Comparison of ENCODE assay signal across 8 mouse cellular contexts in the genomic region with DNA sequence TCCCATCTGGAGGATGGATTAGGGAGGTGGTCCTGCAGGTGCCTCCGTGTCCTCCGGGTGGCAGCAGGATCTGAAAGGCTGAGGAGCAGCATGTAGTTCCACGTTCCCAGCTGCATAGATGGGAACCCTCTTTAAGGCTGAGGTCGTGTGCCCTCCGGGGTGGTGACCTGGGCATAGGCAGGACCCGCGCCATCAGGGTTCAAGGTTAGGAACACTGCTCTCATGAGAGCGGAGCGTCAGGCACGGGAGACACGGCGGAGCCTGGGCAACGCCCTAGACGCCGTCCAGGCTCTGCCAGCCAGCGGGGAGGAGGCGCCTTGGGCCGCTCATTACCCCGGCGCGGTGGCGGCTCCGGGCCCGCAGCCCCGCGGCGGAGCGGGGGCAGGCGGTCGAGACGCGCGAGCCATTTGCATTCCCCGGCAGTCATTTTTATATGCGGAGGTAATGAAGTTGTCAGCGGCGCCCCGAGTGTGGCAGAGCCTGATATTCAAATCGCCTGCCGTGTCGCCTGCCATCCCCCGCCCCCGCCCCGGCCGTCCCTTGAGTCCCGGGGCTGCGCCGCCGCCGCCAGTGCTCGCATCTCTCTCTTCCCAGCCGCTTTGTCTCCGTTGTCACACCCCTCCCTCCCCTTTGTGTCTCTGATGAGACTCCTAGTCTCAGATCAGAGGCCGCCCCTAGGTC.
DNase-seq lines count a peak whose midpoint lies in the region; ATAC-seq and TF ChIP-seq lines count a peak whose summit lies in the region.

No protein-coding gene starts in this region.

- peak; percentile 82 for ATAC-seq in granulocyte monocyte progenitor cell, adult 5-6 weeks (replicated peaks; ENCODE audit: poor library complexity, severe bottlenecking)
- peak; percentile 80 for ATAC-seq in limb, embryonic 11.5 days (ENCODE audit: insufficient number of reproducible peaks, low FRiP score, low TSS enrichment, low read depth)

- TF ChIP-seq CTCF in cortical plate, adult 2 months (IDR thresholded peaks at IDR 0.05; ENCODE audit: extremely low read depth, insufficient read depth, low read length) = peak; percentile 56
- TF ChIP-seq CTCF in kidney, adult 2 months (conservative IDR thresholded peaks at IDR 0.05; ENCODE audit: insufficient read depth, insufficient read length, low read depth, low read length) = peak; percentile 68
- no peak for TF ChIP-seq CTCF in spleen, adult 2 months (IDR thresholded peaks at IDR 0.05; ENCODE audit: extremely low read depth, insufficient read depth, insufficient read length, insufficient replicate concordance)

- H3K4me1 ChIP-seq in cortical plate, adult 2 months (ENCODE audit: control insufficient read depth, insufficient read depth, low read length) = no peaks in the 10 kb centered on the region
- no peaks in the 10 kb centered on the region for H3K4me1 ChIP-seq in kidney, adult 2 months (ENCODE audit: control insufficient read depth, insufficient read depth, low read length)
- no peaks in the 10 kb centered on the region for H3K4me1 ChIP-seq in limb, embryonic 11.5 days (ENCODE audit: control insufficient read depth, insufficient read depth, low read length)
- peaks cover 18% of the 10 kb centered on the region for H3K4me1 ChIP-seq in midbrain, embryonic 10.5 days
- H3K4me1 ChIP-seq in spleen, adult 2 months (ENCODE audit: control insufficient read depth, insufficient read depth, insufficient read length) = peaks cover 5% of the 10 kb centered on the region

- peak overlapping the region; percentile 43 for H3K4me3 ChIP-seq in cortical plate, adult 2 months (ENCODE audit: insufficient read depth, low read length)
- H3K4me3 ChIP-seq in kidney, adult 2 months (ENCODE audit: insufficient read depth, low read depth, low read length) = peak overlapping the region; percentile 35
- H3K4me3 ChIP-seq in limb, embryonic 11.5 days (ENCODE audit: low read depth, low read length) = peak overlapping the region; percentile 55
- H3K4me3 ChIP-seq in midbrain, embryonic 10.5 days = peak overlapping the region; percentile 61
- peak overlapping the region; percentile 41; the same call in 1 of the 2 replicates for H3K4me3 ChIP-seq in spleen, adult 2 months (ENCODE audit: extremely low read depth, insufficient read depth, insufficient read length)

- peak; percentile 95 for DNase-seq in heart, adult 11 months
- no peak for DNase-seq in heart, adult 8-10 months (ENCODE audit: low spot score)
- DNase-seq in kidney, adult 2 months = peak; percentile 51
- DNase-seq in limb, embryonic 11.5 days (ENCODE audit: low spot score) = peak; percentile 76
- DNase-seq in midbrain, embryonic 10.5 days (ENCODE audit: low spot score) = peak; percentile 81
- peak in 1 of 2 experiments; percentile 7 for DNase-seq in spleen, adult 2 months (ENCODE audit: low read depth in 1 of 2, low spot score in 2 of 2)

- H3K36me3 ChIP-seq in kidney, adult 2 months (ENCODE audit: control insufficient read depth, insufficient read depth, low read length) = no peaks in the 10 kb centered on the region
- no peaks in the 10 kb centered on the region for H3K36me3 ChIP-seq in limb, embryonic 11.5 days (ENCODE audit: control insufficient read depth, insufficient read depth, low read length)
- H3K36me3 ChIP-seq in midbrain, embryonic 10.5 days = no peaks in the 10 kb centered on the region
- no peaks in the 10 kb centered on the region for H3K36me3 ChIP-seq in spleen, adult 2 months (ENCODE audit: control insufficient read depth, insufficient read depth, low read length)

- H3K9me3 ChIP-seq in limb, embryonic 11.5 days (ENCODE audit: control insufficient read depth, low read length) = no peaks in the 10 kb centered on the region
- no peaks in the 10 kb centered on the region for H3K9me3 ChIP-seq in midbrain, embryonic 10.5 days (replicated peaks)

- no peaks in the 10 kb centered on the region for H3K27me3 ChIP-seq in kidney, adult 2 months (replicated peaks; ENCODE audit: control insufficient read depth, insufficient read depth, low read length)
- H3K27me3 ChIP-seq in limb, embryonic 11.5 days (ENCODE audit: control insufficient read depth, insufficient read depth, low read length) = no peaks in the 10 kb centered on the region
- peaks cover 45% of the 10 kb centered on the region for H3K27me3 ChIP-seq in midbrain, embryonic 10.5 days (ENCODE audit: low read depth, poor library complexity, severe bottlenecking)
- H3K27me3 ChIP-seq in spleen, adult 2 months (ENCODE audit: control insufficient read depth, insufficient read depth, low read length) = peaks cover 8% of the 10 kb centered on the region

- WGBS in kidney, adult 2 months = 1% methylated on average over 54 of the region's 54 CpGs
- under 1% methylated on average over 54 of the region's 54 CpGs for WGBS in limb, embryonic 11.5 days
- under 1% methylated on average over 54 of the region's 54 CpGs for WGBS in midbrain, embryonic 10.5 days
- under 1% methylated on average over 53 of the region's 54 CpGs for WGBS in spleen, adult 2 months

- peak overlapping the region; percentile 68 for H3K9ac ChIP-seq in limb, embryonic 11.5 days (ENCODE audit: low read length)

- H3K4me2 ChIP-seq in limb, embryonic 11.5 days (ENCODE audit: low read depth, severe bottlenecking) = peak overlapping the region; percentile 91

- peak; percentile 71; the same call in 1 of the 2 replicates for TF ChIP-seq POLR2A in cortical plate, adult 2 months (IDR thresholded peaks at IDR 0.05; ENCODE audit: extremely low read depth, insufficient read depth, low read length)
- no peak for TF ChIP-seq POLR2A in kidney, adult 2 months (IDR thresholded peaks at IDR 0.05; ENCODE audit: low read depth, low read length)
- no peak for TF ChIP-seq POLR2A in spleen, adult 2 months (IDR thresholded peaks at IDR 0.05; ENCODE audit: low read depth, low read length)

- peak overlapping the region; percentile 52 for H3K27ac ChIP-seq in cortical plate, adult 2 months (ENCODE audit: insufficient read depth, low read length)
- no peak overlapping the region for H3K27ac ChIP-seq in kidney, adult 2 months (ENCODE audit: insufficient read depth, low read depth, low read length)
- no peak overlapping the region for H3K27ac ChIP-seq in limb, embryonic 11.5 days (replicated peaks; ENCODE audit: low read depth, low read length)
- peak overlapping the region; percentile 83 for H3K27ac ChIP-seq in midbrain, embryonic 10.5 days (replicated peaks)
- no peak overlapping the region for H3K27ac ChIP-seq in spleen, adult 2 months (ENCODE audit: insufficient read depth, low read length)

Comparison
In these comparisons a context has a peak if more than half of its experiments do, and no peak if none do; other contexts are left out.
1. H3K27ac ChIP-seq: peak in cortical plate, adult 2 months (single experiment) and midbrain, embryonic 10.5 days (single experiment); none in kidney, adult 2 months (single experiment), limb, embryonic 11.5 days (single experiment) and spleen, adult 2 months (single experiment).
2. Peak in every context shown above with its lines, with median percentiles within 50 percentile points of each other: H3K4me3 ChIP-seq.